Mouse (Mus musculus): ENCODE measurements around the gene Lmo1.
"Not testable (repeated sequence)": the region's sequence is repeated elsewhere in the genome, so short reads cannot be mapped to it uniquely, and the experiment has no call there.

Lmo1 gene

DNA sequence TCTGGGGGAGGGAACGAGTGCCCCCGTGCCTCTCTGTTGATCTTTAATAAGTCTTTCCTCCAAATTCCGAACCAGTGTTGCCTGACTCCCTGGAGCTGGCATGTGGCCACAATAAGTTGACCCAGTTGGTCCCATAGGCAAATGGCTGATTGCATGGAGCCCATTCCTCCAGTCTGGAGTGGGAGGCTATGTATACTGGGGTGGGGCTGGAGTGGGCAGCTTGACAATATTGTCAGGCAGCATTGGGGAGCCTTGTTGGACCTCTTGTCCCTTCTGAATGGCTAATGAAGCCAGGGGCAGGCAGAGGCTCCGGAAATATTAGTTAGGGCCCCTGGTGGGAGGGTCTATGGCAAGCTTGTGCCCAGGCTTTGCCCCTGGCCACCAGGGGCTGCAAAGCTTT lies 59.1 kb downstream of the Lmo1 start:
- no peak for DNase-seq (ENCODE audit: extremely low spot score, low read depth, low spot score)

DNA sequence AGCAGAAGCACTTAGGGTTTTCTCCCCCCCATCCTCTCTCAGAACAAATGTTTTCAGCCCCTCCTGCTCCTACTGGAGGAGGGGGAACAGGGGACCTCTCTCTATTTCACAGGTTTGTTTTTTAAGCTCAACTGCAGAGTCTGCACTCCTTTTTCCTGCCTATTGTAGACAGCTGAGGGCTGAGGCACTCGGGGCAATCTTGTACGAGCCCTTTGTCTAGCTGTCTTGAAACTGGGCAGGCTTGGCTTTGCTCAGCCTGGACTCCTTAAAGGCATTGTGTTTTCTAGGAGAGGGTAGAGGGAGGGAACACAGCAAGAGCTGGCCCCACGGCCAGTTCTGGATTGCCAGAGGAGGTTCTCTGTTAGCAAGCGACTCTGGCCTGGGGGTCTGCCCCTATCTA lies 59.5 kb downstream of the Lmo1 start:
- DNase-seq (ENCODE audit: extremely low spot score, low read depth, low spot score), result not testable (repeated sequence)

DNA sequence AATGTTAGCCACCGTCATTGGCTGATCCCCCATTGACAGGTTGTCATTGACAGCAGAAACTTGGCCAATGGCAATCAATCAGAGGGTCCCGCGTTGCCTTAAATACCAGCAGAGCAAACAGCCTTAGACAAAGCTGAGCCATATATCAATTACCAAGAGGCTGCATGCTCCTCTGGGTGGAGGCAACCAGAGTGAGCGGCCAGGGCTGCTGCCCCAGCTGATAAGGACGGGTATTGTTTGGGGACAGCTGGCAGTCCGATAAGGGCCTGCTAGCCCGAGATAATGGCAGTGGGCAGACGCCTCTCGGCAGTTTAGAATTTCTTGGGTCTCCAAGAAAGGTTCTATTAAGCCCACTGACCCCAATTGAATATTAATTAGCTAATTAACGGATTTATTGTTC lies 60.1 kb downstream of the Lmo1 start:
- no peak for DNase-seq (ENCODE audit: extremely low spot score, low read depth, low spot score)

DNA sequence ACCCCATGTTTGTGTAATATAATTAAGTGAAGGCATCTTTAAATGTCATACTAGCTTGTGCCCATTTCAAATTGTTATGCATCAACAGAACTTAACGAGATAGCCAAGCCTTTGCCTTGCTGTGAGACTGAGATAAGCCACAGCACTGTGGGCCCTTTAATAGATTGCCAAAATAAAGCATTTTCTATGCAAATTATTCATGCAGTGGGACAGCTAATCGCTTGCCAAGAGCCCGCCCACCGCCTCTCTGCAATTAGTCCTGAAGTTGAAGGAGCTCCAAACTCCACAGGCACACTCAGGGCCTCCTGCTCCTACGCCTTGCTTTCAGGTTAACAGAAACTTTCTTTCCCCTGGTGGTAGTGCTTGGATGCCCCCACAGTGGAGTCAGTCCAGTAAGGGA lies 64.0 kb downstream of the Lmo1 start:
- DNase-seq (ENCODE audit: extremely low spot score, low read depth, low spot score), result no peak

DNA sequence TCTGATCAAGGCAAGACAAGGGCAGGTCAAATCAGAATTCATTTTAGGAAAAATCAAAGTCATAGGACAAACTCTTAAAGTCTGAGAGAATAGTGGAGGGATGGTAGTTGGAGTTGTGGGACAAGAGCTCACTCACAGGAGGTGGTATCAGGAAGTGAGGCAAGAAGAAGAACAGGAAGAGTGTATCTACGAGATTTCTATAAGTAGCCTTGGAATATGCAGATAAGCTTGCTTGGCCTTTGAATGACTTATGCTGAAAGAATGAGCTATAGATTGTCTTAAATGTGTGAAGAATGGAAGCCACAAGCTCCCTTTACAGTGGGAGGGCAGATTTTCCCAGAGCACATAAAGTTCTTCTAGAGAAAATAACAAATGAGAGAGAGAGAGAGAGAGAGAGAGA lies 70.1 kb downstream of the Lmo1 start:
- DNase-seq (ENCODE audit: extremely low spot score, low read depth, low spot score), result no peak

DNA sequence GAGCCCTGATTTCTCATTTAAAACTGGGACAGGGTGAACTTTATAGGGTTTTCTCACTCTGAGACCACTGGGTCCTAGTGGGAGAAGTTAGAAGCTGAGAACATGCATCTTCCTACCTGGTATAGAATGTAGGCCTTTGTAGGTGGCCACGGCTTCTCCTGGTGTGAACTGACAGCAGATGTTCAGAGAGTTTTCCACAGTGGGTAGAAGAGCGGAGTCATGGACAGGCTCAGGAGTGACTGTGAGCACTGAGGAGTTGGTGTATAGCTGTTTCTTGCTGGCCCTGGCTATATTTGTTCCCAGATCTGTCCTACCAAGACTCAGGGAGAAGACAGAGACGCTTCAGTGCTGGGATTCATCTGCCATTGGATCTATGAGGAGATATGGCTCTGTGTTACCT lies 73.8 kb downstream of the Lmo1 start:
- DNase-seq (ENCODE audit: extremely low spot score, low read depth, low spot score), result no peak

DNA sequence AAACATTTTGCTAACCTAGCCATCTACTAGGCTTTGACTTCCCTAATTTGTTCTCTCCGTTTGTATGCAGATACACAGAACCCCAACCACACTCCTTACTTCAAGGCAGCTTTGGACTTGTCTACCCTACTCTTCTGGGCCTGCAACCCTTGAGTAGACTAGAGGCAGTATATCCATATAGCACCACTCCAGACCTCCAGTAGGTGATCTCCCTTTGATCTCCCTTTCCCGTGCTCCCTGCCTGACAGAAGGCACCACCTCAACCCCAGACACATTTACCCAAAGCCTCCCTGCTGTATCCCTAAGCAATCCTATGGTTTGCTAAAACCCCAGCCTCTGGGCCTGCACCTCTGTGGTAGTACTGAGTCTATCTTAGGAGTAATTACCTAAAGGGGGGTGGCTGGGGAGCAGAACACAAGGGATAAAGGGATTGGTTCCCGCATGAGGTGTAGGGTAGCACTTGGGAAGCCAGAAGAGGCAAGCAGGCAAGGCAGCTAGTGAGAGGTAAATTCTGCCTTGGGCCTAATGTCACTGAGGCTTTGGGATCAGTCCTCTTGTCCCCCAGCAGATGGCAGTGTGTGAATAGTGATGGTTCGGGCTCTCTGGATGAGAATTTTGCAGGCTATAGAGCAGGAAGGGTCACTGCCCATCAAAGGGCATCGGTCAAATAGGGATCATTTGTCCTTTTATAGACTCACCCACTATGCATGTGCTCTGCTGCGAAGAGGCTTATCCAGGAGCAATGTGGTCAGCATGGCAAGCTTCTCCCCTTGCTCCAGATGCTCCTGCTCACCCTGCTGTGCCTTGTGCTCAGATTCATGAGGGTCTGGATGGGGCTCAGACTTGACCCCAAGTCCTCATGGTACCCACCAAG lies 76.6 kb downstream of the Lmo1 start:
- peak; percentile 28 for DNase-seq (ENCODE audit: extremely low spot score, low read depth, low spot score)

DNA sequence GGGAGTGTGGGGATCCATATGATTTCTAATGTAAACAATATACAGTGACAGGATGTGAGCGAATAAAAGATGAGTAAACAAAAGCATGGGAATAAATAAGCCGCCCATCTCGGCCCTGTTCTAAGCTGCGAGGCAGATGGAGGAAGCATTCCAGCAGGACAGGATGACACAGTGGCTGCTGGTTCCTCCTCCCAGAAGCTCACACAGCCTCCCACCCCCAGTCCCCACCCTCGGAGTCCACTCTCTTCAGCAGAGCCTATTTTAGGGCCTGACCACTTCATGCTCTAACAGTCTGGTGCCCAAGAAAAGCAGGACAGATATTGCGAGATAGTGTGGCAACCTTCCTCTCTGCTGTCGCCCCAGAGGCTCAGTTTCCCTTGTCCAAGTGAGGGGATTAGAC lies 77.8 kb downstream of the Lmo1 start:
- no peak for DNase-seq (ENCODE audit: extremely low spot score, low read depth, low spot score)

DNA sequence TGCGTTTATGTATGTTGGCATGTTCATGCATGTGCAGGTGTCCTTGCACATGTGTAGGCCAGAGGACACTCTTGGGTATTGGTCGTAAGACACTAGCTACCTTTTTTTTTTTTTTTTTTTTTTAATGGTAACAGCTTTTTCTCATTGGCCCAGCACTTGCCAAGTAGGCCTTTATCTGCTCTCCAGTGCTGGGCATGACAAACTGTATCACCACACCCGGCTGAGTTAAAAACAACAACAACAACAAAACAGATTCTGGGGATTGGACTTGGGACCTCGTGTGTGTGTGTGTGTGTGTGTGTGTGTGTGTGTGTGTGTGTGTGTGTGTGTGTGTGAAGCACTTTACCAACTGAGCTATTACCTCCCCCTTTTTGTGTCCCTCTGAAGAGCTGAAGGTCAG lies 78.4 kb downstream of the Lmo1 start:
- no peak for DNase-seq (ENCODE audit: extremely low spot score, low read depth, low spot score)

DNA sequence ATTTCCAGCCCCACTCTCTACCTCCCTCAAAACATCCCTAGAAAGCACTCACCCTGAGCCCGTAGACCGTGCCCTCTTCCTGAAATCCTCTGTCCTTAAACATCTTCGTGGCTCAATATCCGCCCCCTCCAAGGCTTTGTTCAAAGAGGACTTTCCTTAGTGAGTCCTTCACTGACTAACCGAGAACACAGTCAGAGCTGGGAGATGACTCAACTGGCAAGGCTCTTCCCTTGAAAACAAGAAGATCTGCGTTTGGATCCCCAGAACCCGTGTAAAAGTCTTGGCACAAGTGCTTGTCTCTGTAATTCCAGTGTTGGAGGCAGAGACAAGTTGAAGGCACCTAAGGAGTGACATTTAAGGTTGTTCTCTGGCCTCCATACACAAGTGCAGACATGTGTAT lies 80.7 kb downstream of the Lmo1 start:
- DNase-seq (ENCODE audit: extremely low spot score, low read depth, low spot score), result no peak

DNA sequence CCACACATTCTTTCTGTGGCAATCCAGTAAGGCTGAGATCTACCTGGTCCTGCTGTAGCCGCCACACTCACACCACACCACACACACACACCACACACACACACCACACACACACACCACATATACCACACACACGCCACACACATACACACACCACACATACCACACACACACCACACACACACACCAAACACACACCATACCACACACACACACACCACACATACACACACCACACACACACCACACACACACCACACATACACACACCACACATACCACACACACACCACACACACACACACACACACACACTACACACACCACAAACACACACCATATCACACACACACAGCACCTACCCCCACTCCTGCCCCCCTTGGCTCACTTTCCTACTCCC lies 83.7 kb downstream of the Lmo1 start:
- not testable (repeated sequence) for DNase-seq (ENCODE audit: extremely low spot score, low read depth, low spot score)
